Mouse (Mus musculus) naive thymus-derived CD4-positive, alpha-beta T cell, adult 2 months (primary cell): ENCODE data around the gene Vwa3a.
A peak's percentile ranks its signal among the peaks of the same experiment; 100 is the strongest.
"Not testable (repeated sequence)": the region's sequence is repeated elsewhere in the genome, so short reads cannot be mapped to it uniquely, and the experiment has no call there.

ENCODE experiments used
- DNase-seq: peaks from one replicate; pipeline ENCODE4 v3.0.0-alpha.2; 2011; ENCODE audit warnings: low read depth

Vwa3a gene

DNA sequence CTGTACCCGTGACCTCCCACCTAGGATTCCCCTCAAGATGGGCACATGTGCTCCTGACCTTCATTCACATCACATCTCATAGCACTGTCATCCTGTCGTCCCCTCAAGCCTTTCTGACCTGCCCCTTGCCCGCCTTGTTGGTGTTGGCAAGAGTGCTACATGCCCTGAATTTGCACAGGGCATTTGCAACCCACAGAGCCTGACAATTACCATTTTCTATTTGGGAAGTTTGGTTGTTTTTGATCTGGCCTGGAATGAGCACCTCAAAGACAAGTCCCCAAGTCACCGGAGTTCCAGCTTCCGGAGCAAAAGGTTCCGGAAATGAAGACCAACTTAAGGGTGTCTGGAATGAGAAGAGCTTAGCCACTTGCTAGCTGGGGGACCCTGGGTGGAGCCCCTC lies at the start of gene Vwa3a:
Vwa3a (plus strand) TSS at position 301 of the 400 bp plus-strand sequence.
- no peak for DNase-seq

DNA sequence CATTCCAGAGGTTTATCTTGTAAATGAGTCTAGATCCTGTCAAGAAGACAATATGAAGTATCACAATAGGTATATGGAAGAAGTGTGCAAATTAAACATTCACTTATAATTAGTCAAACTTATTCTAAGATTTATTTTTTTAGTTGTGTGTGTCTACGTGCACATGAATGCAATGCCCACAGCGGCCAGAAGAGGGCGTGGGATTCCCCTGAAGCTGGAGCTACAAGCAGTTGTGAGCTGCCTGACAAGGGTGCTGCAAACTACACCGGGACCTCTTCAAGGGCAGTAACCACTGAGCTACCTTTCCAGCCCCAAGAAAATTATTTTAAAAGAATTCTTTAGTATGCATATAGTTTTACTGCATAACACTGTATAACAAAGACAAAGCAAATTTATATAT lies 48.5 kb upstream of the Vwa3a start:
- DNase-seq, result peak; percentile 47

DNA sequence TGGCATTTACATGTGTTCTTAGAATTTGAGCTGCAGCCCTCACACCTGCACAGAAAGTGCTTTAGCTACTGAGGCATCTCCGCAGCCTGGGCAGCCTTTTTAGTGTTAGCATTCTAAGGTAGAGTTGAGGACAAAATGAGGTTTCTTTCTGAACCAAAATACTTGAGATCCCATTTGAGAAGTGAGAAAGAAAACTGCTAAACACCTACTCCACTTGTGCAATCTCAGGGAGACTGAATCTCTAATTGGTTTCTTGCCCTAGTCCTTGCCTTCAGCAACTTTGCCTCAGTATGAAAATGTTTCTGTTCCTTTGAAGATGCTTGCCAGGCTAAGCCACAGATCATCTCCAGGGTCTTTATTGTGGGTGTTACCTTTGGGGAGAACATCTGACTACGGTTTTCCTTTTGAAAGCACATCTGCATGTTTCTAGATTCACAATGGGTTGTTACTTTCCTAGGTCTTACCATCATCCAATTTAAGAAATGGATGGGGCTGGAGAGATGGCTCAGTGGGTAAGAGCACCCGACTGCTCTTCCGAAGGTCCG lies 45.2 kb upstream of the Vwa3a start:
- peak; percentile 71 for DNase-seq

DNA sequence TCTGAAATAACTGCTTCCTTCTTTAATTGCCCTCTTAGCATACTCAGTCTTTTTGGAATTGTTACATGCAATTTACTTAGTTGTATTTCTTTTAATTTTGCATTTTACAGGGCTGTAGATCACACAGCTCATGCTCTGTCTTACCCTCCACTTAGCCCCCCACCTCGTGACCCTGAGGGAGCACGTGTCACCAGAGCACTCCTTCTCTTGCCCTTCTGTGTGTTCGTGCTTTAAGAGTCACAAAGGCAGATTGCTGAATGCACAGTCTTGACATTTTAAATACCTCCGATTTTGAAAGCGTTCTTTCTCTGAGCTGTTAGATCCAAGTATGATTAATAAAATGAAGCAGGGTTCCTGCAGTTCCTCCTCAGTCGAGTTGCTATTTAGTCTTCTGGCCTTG lies 43.9 kb upstream of the Vwa3a start:
- DNase-seq, result no peak

DNA sequence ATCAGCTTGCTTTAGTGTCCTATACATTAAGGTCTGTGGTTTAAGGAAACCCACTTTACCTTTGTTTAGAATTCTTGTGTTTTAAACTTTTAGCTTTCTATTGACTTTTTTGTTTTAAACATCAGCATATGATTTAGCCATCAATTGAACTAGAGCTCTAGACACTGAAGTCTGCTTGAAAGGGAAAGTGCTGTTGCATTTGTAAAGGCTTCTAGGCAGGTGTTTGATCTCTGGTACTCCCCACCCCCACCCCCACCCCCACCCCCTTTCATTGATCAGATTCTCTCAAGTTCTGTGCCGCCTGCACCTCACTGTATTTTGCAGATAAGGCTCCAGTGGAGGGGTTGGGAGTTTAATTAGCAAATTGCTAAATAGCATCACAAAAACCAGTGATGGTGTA lies 43.5 kb upstream of the Vwa3a start:
- DNase-seq, result peak; percentile 37

DNA sequence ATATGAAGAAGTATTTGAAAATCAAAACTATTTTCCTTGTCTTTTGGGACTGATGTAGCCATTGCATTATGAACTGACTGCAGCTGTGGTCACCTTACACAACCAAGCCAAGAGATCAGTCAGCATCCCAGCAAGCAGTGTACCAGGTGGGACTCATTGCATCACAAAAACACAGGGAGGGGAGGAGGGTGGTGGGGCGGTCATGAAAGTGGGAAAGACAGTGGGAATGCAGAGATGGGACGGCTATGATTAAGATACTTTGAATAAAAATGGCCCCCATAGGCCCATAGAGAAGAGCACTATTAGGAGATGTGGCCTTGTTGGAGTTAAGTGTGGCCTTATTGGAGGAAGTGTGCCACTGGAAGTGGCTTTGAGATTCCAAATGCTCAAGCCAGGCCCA lies 42.8 kb upstream of the Vwa3a start:
- no peak for DNase-seq

DNA sequence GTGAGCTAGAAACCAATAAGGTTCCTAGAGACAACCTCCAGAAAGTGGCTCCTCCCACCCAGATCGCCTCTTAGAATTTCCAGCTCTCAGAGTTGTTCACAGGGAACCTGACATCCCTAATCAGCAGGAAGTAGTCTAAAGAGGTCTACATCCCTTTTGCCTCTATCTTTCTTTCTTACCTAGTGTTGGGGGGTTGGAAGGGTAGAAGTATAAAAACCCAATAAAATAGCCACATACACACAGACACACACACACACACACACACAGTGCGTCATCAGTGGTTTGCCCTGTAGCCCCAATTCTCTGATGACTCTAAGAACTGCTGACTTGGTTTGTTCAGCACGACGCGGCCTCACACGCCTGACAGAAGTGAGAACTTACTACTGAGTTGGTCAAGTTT lies 39.5 kb upstream of the Vwa3a start:
- peak; percentile 27 for DNase-seq

DNA sequence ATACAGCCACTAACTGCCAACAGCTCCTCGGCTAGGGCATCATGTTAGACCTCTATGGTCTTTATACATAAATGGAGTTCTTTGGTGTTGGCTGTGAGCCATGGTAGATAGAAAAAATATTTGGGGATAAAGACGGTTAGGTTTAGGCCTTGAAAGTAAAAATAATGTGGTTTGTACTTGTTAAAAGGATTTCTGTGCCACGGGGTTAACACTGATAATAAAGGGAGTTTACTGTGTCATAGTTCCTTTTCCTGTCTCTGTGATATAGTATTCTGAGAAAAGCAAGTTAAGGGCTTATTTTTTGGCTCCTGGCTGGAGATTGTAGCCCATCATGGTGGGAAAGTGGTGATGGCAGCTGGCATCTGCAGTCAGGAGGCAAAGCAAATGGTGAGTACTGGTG lies 35.2 kb upstream of the Vwa3a start:
- DNase-seq, result no peak

DNA sequence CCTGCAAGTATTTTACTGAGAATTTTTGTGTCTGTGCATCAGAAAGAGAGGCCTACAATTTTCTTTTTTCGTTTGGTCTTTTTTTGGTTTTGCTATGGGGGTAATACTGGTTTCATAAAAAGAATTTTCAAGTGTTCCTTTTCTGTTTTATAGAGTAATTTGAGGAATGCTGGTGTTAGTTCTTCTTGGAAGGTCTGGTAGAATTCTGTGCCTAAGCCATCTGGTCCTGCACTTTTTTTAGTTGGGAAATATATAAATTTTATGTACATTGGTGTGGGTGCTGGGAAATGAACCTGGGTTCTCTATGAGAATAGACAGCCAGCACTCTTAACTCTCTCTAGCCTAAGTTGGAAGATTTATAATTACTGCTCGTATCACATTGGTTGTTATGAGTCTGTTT lies 27.0 kb upstream of the Vwa3a start:
- no peak for DNase-seq

DNA sequence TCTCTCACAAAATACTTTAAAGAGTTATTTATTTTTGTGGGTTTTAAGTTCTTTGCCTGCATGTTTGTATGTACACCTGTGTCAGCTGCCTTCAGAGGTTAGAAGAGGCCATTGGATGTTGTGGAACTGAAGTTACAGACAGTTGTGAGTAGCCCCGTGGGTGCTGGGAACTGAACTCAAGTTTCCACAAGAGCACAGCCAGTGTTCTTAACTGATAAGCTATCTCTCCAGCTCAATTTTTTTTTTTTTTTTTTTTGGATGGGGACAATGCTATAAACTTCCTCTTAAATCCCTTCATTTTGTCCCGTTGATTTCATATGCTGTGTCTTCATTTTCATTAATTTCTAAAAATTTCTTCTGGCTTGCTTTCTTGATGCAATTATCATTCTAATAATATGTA lies 25.9 kb upstream of the Vwa3a start:
- DNase-seq, result no peak

DNA sequence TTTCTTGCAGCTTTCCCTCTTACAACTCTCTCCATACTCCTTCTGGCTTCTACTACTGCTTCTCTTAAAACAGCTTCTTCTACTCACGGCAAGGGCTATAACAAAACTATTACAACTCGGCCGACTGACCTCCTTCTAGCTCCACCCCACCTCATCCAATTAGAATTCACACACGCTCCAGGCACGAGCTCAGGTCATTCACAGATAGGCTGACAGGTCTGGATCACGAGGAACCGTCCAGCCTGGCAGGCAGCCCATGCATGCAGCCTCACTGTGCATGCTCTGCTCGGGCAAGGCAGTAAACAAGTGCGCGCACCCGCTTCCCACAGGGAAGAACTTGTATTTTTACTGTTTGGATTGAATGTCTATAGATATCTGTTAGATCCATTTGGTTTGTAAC lies 25.2 kb upstream of the Vwa3a start:
- DNase-seq, result not testable (repeated sequence)

DNA sequence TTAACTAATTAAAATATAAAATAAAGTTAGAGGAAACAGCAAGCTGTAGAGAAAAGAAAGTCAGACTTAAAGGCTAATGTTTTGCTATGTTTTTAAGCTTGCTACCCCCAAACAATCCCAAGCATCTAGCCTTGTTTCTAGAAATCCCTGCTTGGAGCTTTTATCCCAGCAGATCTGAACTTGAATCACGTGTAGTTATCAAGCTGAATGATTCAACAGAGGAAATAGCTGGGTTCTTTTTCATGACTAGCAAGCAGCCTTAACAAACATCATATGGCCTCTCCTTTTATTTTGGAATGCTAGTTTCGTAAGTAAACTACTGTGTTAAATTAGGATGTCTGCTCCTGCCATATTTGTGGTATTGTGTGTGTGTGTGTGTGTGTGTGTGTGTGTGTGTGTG lies 21.9 kb upstream of the Vwa3a start:
- no peak for DNase-seq

DNA sequence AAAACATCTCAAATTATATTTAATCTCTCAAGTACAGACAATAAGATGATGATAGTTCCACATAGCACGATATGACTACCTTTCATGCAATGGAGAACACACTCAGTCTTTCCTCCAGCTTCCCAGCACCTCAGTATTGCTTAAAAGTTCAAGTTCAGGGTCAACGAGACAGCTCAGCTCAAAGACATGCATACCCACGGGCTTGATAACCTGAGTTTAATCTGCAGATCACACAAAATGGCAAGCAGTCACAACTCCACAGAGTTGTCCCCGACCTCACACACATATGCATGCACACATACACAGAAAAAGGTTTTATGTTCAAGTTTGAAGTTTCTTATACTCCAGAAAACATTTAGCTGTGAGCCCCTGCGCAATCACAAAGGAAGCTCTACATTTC lies 18.1 kb upstream of the Vwa3a start:
- DNase-seq, result no peak

DNA sequence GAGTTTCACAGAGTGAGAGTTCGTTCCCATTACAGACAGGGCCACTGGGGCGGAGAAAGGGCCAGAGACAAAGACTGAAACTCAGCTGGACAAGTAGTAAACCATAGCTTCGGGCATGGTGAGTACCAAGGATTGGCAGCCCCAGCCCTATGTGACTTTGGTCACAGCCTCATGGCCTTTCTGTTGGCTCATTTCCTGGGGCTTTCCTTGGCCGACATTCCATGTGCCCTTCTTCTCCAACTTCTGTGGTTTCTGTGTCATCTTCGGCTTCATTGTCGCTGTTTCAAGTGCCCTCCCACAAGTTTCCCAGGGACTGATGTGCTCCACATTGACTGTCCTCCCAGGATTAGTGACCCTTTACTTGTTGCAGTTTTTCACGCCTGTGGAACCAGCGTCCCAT lies 17.7 kb upstream of the Vwa3a start:
- DNase-seq, result no peak

DNA sequence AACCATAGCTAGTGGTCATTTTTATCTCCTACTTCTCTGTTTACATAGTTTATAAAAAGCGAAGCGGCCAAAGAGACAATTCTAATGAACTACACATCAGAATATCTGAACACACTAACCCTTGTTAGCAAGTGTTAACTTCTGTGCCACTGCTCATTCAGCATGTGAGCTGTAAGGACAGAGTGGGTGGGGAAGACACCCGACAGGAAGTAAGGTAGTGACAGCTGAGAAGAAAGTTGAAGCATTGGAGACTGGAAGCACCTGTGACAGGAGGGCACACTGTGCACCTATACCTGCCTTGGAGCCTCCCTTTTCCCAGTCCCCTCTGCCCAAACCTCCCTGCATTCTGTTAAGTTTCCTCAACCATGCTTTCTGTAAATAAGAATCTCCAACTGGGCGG lies 17.1 kb upstream of the Vwa3a start:
- no peak for DNase-seq

DNA sequence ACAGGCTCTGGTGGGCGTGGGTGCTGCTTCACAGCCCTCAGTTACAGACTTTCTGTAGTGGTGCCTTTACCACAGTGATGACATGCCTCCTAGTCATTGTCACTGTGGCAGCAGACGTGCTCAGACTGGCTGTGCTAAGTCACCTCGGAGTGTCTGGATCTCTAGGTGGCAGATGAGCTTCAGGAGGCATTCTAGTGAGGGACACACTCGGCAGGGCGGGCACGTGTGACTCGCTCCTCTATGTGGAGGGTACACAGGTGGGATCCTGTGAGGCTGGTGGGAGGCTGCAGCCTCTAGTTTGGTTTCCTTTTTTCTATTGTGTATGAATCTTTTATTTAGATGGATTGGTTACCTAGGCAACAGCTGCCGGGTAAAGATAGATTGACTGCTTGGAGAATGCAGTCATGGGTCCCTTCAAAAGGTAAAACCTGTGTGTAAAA lies 16.3 kb upstream of the Vwa3a start:
- DNase-seq, result no peak

DNA sequence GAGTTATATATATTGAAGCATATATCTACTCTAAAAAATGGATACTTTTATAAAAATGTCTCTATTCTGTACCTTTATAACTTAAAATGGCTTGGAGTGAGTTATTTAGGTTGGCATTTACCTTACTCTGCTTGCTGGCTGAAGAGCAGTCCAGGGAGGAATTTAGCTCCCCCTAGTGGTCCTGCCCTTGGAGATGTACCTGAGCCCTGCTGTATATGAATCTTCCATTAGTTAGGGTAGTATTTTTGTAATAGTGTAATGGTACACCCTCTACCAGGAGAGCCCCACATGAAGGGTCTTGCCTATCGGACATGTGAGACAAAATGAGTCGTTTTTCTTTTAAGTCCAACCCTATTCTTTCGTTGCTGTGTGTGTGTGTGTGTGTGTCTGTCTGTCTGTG lies 11.5 kb upstream of the Vwa3a start:
- DNase-seq, result peak; percentile 83

DNA sequence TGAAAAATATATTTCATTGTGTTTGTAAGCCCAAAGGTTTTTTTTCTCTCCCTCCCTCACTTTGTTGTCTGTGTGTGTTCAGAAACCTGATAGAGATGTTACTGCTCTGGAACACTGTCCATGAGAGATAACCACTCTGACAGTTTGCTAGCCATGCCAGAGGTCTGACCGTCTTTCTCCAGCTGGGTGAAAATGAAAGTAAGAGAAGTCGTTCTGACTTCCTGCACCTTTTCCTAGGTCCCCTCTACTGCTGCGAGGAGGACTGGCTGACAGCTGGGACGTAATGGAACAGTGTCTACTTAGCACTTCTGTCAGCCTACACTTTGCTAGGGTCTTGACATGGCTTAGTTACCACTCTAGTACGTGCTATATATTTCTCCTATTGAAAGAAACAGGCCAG lies 9.5 kb upstream of the Vwa3a start:
- peak; percentile 38 for DNase-seq

DNA sequence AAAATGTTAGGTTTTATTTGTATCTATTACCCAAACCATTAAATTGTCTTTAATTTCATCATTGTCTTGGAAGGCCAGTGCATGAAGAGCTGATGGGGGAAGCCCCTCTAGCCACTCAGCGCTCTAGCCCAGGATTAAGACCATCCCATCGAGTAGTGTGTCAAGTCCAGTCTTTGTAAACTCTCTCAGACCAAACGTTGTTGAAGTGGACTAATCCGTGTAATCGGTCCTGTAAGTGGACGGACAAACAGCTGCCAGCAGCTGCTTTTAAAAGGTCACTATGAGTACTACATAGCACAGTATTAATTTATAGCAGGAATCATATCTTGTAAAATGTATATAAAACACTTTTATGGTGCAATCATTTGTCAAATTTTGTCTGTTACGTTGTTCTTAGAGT lies 6.2 kb upstream of the Vwa3a start:
- no peak for DNase-seq

DNA sequence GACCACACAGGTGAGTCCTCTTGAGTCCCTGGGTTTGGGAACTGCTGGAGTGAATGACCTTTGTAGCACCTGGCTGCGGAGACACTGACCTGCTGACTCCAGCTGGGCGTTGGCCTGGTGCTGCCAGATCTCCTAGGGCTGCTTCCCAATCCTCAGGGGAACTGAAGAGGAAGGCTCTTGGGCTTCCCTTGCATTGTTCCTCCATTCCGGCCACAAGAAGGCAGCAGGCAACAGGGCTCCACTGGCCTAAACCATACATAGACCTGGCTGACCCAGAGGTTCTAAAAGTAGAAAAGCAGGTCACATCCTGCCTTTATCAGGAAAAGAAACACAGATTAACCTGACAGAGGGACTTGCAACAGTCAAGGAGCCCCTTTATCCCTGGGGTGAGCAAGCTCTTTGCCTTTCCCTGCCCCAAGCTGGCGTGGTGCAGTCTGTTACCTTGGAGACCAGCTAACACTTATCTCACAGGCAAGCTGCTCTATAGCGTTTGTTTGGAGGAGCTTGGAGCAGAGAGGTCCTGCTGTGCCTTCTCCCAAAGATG lies 512 bp downstream of the Vwa3a start:
- no peak for DNase-seq

DNA sequence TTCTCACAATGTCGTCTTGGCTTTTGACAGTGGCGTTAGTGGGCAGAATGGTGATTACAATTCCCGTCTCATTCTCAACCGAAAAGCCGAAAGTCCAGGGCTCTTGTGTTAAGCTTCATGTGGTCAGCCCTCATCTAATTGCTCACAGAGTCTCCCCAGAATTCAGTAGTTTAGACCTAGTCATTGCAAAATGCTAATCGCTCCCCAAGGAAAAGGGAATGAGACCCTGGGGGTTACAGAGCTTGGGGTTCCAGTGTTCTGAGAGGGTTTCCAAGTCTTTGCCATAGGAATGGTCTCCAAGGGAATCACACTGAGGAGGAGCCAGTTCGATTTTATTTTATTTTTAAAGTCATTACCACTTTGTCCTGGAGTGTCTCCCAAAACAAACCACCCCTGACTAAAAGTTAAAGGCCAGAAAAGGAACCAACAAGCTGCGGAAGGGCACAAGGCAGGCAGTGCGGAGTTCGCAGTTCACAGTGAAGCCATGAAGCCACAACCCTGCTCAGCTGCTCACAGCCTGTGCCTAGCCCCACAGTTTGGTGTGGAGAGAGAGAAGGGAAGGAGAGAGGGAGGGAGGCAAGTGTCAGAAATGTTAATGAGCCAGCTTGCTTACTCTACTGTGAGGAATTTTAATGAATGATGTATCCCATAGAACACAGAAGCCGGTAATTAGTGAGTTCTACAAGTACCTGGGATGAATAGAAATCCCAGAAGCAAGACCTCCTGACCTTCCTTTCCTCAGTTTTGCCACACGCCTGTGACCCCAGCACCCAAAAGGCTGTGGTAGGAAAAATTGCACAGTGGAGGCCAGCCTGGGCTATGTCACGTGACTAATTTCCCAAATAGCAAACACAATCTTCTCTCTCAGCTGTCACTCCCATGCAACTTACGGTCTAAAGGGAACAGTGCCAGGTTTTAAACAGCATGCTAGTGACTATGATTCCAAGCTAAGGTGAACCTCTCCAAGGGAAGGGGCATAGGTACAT lies 4.5 kb downstream of the Vwa3a start:
- DNase-seq, result no peak

DNA sequence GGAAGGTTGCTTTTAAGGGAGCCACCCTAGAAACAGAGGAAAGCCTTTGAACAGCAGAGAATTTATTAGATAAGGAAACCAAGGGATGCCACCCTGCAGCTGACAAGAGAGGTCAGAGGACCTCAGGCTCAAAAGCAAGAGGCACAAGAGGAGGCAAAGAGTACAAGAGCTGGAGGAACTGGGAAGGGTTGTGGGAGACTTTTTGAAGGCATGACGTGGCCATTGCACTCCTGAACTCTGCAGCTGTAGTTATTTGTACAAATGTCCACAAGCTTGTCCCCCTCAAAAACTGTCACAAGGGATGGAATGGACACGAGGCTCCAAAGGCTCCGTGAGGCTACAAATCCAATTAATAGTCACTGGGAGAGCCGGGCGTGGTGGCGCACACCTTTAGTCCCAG lies 5.5 kb downstream of the Vwa3a start:
- no peak for DNase-seq

DNA sequence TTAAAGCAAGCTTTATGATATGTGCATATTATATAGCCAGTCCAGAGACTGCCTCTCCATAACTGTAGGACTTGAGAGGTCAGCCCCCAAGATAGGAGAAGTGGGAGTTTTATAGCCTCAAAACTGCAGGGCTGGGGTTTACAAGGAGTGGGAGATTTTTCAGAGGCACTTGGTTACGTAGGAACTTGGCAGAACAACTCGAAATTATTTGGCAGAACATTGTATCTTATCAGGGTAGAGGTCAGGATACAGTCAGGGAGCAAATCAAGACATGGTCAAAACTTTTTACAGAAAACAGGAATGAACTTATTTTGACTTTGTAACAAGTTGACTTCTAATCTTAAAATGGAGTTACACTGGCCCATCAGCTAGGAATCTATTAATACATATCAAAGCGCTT lies 6.9 kb downstream of the Vwa3a start:
- no peak for DNase-seq
